ENCODE assay signal across 14 mouse cellular contexts in the genomic region with DNA sequence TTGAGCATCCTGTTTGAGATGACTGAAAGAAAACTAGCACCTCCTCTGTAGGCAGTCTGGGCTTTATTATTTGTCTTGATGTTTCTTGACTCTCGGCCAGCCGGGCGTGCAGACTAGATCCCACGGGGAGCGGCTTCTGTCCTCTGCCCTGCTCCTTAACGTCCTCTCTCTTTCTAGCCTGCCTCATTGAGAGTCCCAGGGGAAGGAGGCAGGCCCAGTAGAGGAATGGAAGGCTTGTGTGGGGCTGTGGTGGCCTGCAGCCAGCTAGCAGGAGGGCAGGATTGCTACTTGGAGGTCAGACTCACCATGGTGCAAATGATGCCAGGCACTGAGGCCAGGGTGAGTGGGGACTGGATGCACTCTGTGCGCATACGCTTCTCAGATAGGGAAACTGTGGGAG. TPM values are rescaled to one million over a fixed set of nuclear protein-coding genes. Genes with fewer than 3 reads are reported as not detected.
DNase-seq lines count a peak whose midpoint lies in the region.
"Had no signal": no experiment of that assay in that cellular context is flagged by ENCODE, and none has a peak within 500 bp of the region (broad histone marks: within the 10 kb centered on the region; RNA-seq: fewer than 3 reads in every experiment).

No protein-coding gene starts in this region.

- intact Hi-C loops in heart, postnatal 14 days (cut with DNase I), result no loop called here

- peak; percentile 31 for DNase-seq in kidney, adult 11 months
- no peak for DNase-seq in kidney, adult 9 months
- DNase-seq in adrenal gland, postnatal 25 days, result peak; percentile 34
- DNase-seq in heart, postnatal 14 days, result peak; percentile 12 to 16
- peak; percentile 62 to 74 for DNase-seq in kidney, postnatal 25 days
- DNase-seq in liver, result no peak
- no peak for DNase-seq in cerebellum, adult 11 months
- DNase-seq: cerebellum, adult 8-10 months; forebrain, postnatal 0 days; gastrocnemius, adult 2 months had no signal

RNA-seq across cellular contexts. Expression of a gene that starts 3.2 kb away (rescaled TPM):
- total RNA-seq in adrenal gland, postnatal 25 days (2021), result not detected in 2 replicates
- not detected for total RNA-seq in heart, postnatal 14 days (2021)
- total RNA-seq: forebrain, postnatal 0 days; G1E; gastrocnemius, adult 2 months; layer of hippocampus, postnatal 25 days; left cerebral cortex, postnatal 36 days; liver, adult 2 months had no signal

RNA-seq across cellular contexts. Expression of a gene that starts 6.2 kb away (rescaled TPM):
- not detected in 2 replicates for total RNA-seq in adrenal gland, postnatal 25 days (2021)
- not detected for total RNA-seq in heart, postnatal 14 days (2021)
- total RNA-seq: forebrain, postnatal 0 days; gastrocnemius, adult 2 months; layer of hippocampus, postnatal 25 days; left cerebral cortex, postnatal 36 days; liver, adult 2 months had no signal

RNA-seq across cellular contexts. Expression of a gene that starts 23.1 kb away (rescaled TPM):
- 1.5 and 1.9 TPM in 2 replicates for total RNA-seq in adrenal gland, postnatal 25 days (2021)
- total RNA-seq in heart, postnatal 14 days (2021), result 1 to 10 TPM; 4.7 to 5.1 TPM

RNA-seq across cellular contexts. Expression of a gene that starts 26.0 kb away (rescaled TPM):
- 2.1 and 2.7 TPM in 2 replicates for total RNA-seq in adrenal gland, postnatal 25 days (2021)
- 1 to 10 TPM; 5.0 to 6.1 TPM for total RNA-seq in heart, postnatal 14 days (2021)

RNA-seq across cellular contexts. Expression of a gene that starts 34.9 kb away (rescaled TPM):
- total RNA-seq in adrenal gland, postnatal 25 days (2021), result 0.21 TPM in 1 of 2 replicates, not detected in the other
- under 1 TPM; 0.10 to 0.19 TPM for total RNA-seq in heart, postnatal 14 days (2021)
- total RNA-seq: forebrain, postnatal 0 days; liver, adult 2 months had no signal

Comparison
In these comparisons a context has a peak if more than half of its experiments do, and no peak if none do; other contexts are left out.
1. DNase-seq: peak in kidney, adult 11 months (single experiment), adrenal gland, postnatal 25 days (single experiment), heart, postnatal 14 days (2 of 2) and kidney, postnatal 25 days (2 of 2); none in kidney, adult 9 months (single experiment), liver (single experiment) and cerebellum, adult 11 months (single experiment).